Mouse (Mus musculus) monocyte, adult 2 months (primary cell): ENCODE data around the gene Eif3a.

Source experiments
- DNase-seq, 2 experiments: peaks; one replicate each; pipeline ENCODE4 v3.0.0; 2022; ENCODE audit warnings: low spot score in 2 of 2, low read depth in 1 of 2

Gene Eif3a

DNA sequence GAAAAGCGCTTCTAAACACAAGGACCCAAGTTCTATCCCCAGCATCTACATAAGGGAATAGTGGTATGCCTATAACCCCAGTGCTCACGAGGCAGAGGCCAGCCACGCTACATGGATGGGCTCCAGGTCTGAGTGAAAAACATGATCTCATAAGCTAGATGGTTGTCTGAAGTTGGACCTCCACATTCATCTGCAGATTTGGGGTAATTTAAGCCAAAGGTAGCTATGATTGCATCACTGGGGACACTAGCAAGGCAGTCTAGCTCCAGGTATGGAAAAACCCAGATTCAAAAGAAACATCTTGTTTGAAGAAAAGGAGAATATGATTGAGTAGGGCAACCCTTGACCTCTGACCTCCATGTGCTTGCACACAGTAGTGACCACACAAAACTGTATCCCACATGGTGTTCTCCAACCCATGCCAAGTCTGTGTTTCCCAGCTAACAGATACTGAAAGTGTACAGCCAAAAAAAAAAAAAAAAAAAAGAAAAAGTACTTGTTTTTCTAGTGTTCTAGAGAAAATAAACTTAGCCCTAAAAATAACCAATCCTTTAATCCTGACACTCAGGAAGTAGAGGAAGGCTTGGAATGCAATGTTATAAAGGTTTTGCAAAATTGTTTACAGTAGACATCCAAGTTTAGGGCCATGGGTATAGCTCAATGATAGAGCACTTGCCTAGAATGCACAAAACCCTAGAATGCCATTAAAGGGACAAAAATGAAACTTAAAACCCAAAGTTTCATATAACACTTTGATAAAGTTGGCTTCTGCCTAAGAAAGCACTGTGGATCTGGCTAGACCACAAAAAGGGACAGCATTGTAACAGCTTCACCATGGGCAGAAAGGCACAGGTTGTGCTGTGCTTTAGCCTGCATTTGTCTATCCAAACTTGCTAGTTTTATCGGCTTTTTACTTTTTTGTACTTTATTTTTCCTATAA lies 31.3 kb downstream of the Eif3a start:
- no peak for DNase-seq

- DNase-seq = no peak
Observed at GRCm38 (mm10) chr19:60757099-60757785, 33.2 kb downstream of the Eif3a start.

DNA sequence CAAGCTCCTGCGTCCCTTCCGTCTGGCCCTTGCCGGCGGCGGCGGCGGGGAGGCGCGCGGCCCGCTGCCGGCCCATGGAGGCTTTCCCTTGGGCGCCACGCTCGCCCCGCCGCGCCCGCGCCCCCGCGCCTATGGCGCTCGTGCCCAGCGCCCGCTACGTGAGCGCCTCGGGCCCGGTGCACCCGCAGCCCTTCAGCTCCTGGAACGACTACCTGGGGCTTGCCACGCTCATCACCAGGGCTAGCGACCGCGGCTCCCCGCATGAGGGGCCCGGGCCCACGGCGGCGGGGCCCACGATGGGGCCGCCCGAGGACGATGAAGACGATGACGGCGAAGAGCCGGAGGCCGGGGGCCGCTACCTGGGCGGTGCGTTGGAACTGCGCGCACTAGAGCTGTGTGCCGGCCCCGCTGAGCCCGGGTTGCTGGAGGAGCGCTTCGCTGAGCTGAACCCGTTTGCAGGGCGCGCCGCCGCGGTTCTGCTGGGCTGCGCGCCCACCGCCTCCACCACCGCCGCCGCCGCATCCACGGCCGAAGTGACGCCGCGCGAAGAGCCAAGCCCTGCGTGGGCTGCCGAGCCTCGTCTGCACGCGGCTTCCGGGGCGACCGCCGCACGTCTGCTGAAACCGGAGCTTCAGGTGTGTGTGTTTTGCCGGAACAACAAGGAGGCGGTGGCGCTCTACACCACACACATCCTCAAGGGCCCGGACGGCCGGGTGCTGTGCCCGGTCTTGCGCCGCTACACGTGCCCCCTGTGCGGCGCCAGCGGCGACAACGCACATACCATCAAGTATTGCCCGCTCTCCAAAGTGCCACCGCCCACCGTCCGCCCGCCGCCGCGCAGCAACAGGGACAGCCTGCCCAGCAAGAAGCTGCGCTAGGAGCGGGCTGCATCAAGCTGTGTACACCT lies 34.0 kb downstream of the Eif3a start:
- DNase-seq = peak in 1 of 2 experiments; percentile 1

GRCm38 (mm10) chr19:60755438-60756191 lies 34.8 kb downstream of the Eif3a start, which contains the start of gene Nanos1:
TSS of gene Nanos1 (plus strand) at chr19:60755987.
- peak; percentile 57 to 62 for DNase-seq

DNA sequence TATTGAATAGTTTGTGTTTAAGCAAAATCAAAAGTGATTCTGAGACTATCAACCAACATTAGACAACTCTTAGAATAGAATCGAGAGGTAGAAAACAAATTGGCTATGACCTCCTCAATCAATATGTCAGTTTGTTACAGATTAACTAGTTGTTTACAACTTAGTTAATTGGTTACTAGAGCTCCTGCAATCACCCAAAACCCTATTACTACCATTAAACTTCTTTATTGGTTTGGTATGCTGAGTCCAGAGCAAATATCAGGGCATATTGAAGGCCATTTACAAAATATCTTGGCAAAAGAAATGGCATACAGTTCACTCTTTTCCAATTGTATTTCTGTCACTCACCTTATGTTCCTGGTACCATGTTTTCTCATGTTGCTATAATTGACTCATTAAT lies 42.7 kb downstream of the Eif3a start:
- no peak for DNase-seq

- no peak for DNase-seq
Observed at GRCm38 (mm10) chr19:60743767-60744547, 46.5 kb downstream of the Eif3a start.

GRCm38 (mm10) chr19:60740560-60740959 lies 49.9 kb downstream of the Eif3a start:
- DNase-seq = no peak

GRCm38 (mm10) chr19:60731966-60732365 lies 58.5 kb downstream of the Eif3a start:
- no peak for DNase-seq

DNA sequence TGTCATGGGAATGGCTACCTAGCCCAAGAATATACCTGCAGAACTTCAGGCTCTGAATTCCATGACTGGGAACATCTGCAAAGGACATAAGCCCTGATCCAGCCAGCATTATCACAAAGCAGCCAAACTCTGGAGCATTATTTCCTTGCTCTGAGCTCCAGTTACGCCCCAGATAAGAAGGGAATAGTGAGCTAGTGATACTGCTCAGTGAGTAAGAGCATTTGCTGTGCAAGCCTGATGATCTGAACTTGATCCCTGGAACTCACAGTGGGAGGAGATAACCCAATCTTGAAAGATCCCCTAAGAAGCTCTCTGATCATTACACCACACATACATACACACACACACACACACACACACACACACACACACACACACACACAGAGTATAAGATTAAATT lies 59.2 kb downstream of the Eif3a start:
- DNase-seq = no peak

- DNase-seq = no peak
Observed at GRCm38 (mm10) chr19:60730281-60730852, 60.1 kb downstream of the Eif3a start.

DNA sequence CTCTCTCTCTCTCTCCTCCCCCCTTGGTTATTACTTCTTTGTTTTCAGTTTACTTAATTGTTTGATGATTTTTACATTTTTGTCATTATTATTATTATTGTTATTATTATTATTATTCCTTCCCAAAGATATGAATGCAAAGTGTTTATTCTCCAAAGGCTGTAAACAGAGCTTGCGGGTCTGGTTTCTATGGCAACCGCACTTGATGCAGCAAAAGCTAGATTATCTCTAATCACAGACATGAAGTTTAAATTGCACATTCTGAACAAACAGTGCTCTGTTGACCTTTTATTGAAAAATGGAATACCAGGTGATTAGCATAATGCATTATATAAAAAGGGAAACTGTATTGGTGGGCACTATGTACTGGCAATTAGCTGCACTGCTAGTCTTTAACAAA lies 74.1 kb downstream of the Eif3a start:
- no peak for DNase-seq

DNA sequence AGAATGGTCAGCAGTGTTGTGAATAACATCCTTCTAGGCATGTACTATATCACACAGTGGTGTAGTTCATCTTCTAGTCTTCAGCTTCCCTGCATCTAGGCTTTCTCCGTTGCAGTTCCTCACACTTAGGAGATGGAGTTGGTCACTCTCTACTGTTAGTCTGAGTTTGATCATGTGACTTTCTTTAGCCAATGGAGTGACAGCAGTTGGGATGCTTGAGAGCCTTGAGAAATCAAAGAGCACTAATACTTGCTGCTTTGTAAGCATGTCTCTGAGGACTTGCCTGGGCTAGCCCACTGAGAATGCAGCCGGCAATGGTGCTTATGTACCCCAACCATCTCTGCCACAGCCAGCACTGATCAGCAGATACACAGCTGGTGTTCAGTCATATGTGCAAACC lies 77.9 kb downstream of the Eif3a start:
- no peak for DNase-seq
